Mouse (Mus musculus): ENCODE measurements at regions not wholly inside any gene's neighbourhood (a gene's known extent, or its start where the extent isn't known, plus 50 kb on each side); places are given as distances from the start of the nearest gene placed in this dataset.
"Not testable (repeated sequence)": the region's sequence is repeated elsewhere in the genome, so short reads cannot be mapped to it uniquely, and the experiment has no call there.

DNA sequence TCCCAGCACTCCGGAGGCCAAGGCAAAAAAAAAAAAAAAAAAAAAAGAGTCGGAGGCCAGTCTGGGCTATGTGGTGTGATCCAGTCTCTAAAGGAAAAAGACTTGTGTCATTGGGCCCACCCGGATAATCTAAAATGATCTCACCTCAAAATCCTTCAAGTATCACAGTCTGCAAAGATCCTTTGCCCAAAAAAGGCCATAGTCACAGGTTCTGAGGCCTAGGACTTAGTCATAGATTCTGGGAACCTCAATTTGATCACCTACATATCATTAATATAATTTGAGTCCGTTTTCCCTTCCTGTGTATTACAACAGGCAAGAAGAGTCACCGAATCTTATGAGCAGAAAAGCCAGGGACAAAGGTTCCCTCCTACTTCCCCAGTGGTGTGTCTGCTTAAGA, 98.3 kb upstream of the Rad23b start:
- Histone ChIP-seq H3K9me3 (no peaks in the 10 kb centered on the region), H3K4me1 (peaks cover 38% of the 10 kb centered on the region), H3K27ac (no peak overlapping the region), H3K27me3 (ENCODE audit: poor library complexity, severe bottlenecking) (peaks cover 6% of the 10 kb centered on the region; the same call in 1 of the 2 replicates), H3K36me3 (replicated peaks) (no peaks in the 10 kb centered on the region), H3K4me3 (no peak overlapping the region)
- 86% methylated on average over 5 of the region's 5 CpGs for WGBS
- no peak for DNase-seq (ENCODE audit: extremely low spot score, low spot score)

DNA sequence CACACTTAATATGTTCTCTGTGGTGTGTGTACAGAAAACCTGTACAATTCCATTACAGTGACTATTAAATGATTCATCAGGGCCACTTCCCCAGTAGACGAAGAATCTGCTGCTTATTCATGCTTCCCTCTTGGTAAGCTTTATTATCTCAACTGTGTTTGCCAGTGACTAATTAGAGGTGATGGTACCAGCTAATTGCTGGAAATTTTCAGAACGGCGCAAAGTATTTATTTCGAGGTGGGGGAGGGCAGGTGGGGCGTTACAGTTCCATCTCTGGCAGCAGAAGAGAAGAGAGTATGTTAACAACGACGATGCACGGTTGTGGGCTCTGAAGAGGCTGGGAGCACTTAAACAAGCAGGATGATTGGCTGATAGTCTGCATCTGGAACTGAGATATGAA, 96.1 kb upstream of the Rad23b start:
- WGBS = 90% methylated on average over 8 of the region's 8 CpGs
- no peaks in the 10 kb centered on the region for H3K9me3 ChIP-seq
- no peak overlapping the region for H3K27ac ChIP-seq
- H3K27me3 ChIP-seq (ENCODE audit: poor library complexity, severe bottlenecking) = peaks cover 6% of the 10 kb centered on the region; the same call in 1 of the 2 replicates
- no peak overlapping the region for H3K4me3 ChIP-seq
- no peaks in the 10 kb centered on the region for H3K36me3 ChIP-seq (replicated peaks)
- H3K4me1 ChIP-seq = peaks cover 24% of the 10 kb centered on the region
- DNase-seq (ENCODE audit: extremely low spot score, low spot score) = no peak

DNA sequence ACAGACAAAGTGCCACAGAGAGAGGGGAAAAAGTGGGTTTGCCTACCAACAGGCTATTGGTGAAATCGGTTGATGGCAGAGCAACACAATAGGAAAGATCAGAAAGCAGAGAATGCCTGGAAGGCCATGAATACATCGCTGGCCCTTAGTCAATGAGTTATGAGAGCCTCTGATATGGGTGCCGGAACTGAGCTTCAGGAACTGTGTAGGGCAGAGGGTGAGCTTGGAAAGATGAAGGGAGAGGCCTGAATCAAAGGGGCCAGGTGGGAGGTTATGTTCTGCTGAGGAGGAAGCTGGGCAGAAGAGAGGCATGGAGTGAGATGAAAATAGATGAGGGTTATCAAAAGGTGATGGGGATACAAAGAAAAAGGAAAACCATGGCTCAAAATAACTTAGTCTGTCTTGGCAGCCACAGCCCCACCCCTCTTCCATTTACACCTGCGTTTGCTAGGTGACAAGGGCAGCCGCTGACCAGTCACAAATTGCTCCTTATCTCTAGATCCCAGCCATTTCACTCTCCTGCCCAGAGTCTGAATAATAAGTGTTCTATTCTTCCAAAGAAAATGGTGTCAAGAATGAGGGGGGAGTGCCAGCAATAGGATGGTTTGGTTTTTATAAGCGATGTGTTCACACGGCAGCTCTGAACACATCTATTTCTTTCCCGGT, 77.7 kb upstream of the Rad23b start:
- peaks cover 10% of the 10 kb centered on the region for H3K4me1 ChIP-seq
- H3K27ac ChIP-seq = no peak overlapping the region
- no peak for DNase-seq (ENCODE audit: extremely low spot score, low spot score)
- peaks cover 20% of the 10 kb centered on the region for H3K27me3 ChIP-seq (ENCODE audit: poor library complexity, severe bottlenecking)
- H3K36me3 ChIP-seq (replicated peaks) = no peaks in the 10 kb centered on the region
- 86% methylated on average over 8 of the region's 8 CpGs for WGBS
- H3K4me3 ChIP-seq = no peak overlapping the region
- no peaks in the 10 kb centered on the region for H3K9me3 ChIP-seq

DNA sequence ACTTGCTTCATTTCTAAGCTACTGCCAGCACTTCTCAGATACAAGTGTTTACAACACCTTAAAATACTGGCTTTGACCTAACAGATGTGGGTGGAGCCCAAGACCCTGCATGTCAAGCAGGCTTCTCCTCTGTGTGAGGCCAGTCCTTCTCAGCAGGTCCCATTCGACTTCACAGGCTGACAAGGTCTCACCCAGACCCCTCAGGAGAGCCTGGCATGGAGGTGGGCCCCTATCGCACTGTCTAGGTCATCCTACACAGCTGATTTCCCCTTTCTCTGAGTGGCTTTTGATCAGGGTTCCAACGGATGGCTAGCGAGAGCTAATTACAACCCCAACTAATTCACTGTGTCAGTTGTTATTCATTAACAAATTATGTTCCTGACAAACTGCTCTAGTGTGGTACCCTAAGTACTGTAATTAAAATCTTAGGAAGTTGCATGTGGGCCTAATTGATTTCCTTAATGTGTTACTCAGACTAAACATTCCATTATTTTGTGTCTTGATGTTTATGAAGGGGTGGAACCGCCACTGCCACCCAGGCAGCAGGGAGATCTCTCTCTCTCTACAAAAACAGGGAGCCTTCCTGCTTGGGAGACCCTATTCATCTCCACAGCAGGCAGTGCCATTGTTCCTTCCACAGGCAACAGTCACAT, 73.4 kb upstream of the Rad23b start:
- no peak overlapping the region for H3K4me3 ChIP-seq
- peaks cover 14% of the 10 kb centered on the region for H3K4me1 ChIP-seq
- H3K27me3 ChIP-seq (ENCODE audit: poor library complexity, severe bottlenecking) = peaks cover 37% of the 10 kb centered on the region
- no peaks in the 10 kb centered on the region for H3K36me3 ChIP-seq (replicated peaks)
- H3K9me3 ChIP-seq = no peaks in the 10 kb centered on the region
- no peak for DNase-seq (ENCODE audit: extremely low spot score, low spot score)
- WGBS = 12% methylated on average over 5 of the region's 5 CpGs
- H3K27ac ChIP-seq = no peak overlapping the region

DNA sequence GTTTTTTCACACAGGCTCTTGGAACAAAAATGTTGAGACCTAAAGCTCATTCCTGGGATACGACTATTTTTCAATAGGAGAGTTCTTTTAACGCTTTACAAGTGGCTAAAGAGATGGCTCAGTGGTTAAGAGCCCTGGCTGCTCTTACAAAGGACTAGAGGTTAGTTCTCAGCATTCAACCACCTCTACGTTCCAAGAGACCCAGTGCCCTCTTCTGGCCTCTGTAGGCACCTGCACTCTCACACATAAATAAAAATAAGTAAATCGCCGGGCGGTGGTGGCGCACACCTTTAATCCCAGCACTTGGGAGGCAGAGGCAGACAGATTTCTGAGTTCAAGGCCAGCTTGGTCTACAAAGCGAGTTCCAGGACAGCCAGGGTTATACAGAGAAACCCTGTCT, 70.5 kb upstream of the Rad23b start:
- not testable (repeated sequence) for DNase-seq (ENCODE audit: extremely low spot score, low spot score); H3K9me3 ChIP-seq; H3K36me3 ChIP-seq (replicated peaks); H3K27ac ChIP-seq; H3K4me3 ChIP-seq
- Histone ChIP-seq H3K27me3 (ENCODE audit: poor library complexity, severe bottlenecking) (peaks cover 30% of the 10 kb centered on the region), H3K4me1 (peaks cover 14% of the 10 kb centered on the region)
- 90% methylated on average over 8 of the region's 8 CpGs for WGBS

DNA sequence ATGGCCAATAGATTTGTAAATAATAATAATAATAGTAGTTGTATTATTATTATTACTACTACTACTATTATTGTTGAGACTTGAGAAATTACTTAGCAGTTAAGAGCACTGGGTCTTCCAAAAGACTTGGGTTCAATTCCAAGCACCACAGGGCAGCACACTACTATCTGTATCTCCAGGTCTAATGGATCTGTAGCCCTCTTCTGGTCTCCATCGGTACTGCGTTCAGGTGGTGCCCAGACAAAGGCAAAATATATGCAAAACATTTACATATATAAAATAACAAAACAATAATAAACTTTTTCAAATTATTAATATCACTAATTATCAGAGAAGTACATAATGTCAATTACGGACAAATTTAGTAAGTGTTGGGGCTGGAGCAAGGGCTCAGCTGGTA, 69.1 kb upstream of the Rad23b start:
- Histone ChIP-seq H3K9me3 (no peaks in the 10 kb centered on the region), H3K36me3 (replicated peaks) (no peaks in the 10 kb centered on the region), H3K27me3 (ENCODE audit: poor library complexity, severe bottlenecking) (peaks cover 18% of the 10 kb centered on the region), H3K4me3 (no peak overlapping the region), H3K4me1 (peaks cover 14% of the 10 kb centered on the region), H3K27ac (no peak overlapping the region)
- no peak for DNase-seq (ENCODE audit: extremely low spot score, low spot score)
- WGBS = 85% methylated on average over 3 of the region's 3 CpGs

DNA sequence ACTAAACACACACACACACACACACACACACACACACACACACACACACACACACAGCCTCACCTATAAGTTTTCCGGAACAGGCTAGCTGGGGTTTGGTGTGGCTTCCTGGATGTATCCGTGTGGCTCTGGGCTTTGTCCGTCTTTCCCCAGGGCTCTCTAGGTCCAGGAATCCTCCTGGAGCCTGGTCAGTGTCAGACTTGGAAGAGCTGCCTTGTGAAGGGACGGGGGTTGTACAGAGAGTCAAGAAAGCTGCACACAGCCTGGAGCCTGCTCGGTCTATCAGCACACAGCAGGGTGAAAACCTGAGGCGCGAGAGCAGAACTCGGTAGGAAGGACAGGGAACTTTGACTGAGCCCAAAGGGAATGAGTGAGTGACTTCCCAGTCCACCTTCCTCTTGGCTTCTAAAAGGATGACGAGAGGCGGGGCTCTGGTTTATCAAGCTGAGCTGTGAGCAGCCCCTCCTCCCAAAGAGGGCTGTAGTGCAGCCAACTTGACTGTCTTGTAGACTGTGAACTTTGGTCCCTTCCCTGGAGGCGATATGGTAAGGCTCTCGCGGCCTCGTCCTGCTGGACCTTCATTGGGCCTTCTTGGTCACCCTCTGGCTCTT, 68.3 kb upstream of the Rad23b start:
- 76% methylated on average over 14 of the region's 14 CpGs for WGBS
- Histone ChIP-seq H3K36me3 (replicated peaks) (no peaks in the 10 kb centered on the region), H3K4me1 (peaks cover 9% of the 10 kb centered on the region), H3K27me3 (ENCODE audit: poor library complexity, severe bottlenecking) (peaks cover 18% of the 10 kb centered on the region), H3K9me3 (no peaks in the 10 kb centered on the region), H3K4me3 (no peak overlapping the region), H3K27ac (no peak overlapping the region)
- DNase-seq (ENCODE audit: extremely low spot score, low spot score) = no peak

DNA sequence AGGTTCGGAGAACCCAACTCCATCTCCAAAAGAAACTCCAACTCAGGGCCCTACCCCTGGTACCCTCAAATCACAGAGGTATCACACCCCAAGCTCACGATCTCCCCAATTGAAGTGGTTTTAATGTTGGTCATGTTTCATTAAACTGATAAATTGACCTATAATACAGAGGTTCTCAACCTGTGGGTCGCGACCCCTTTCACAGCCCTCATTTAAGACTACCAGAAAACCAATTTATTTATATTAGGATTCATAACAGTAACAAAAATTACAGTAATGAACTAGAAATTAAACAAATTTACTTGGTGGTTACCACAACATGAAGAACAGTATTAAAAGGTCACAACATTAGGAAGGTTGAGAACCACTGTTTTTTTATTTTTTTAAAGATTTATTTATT, 67.4 kb upstream of the Rad23b start:
- WGBS = 92% methylated on average over 4 of the region's 4 CpGs
- Histone ChIP-seq H3K4me1 (peaks cover under 1% of the 10 kb centered on the region), H3K27me3 (ENCODE audit: poor library complexity, severe bottlenecking) (peaks cover 13% of the 10 kb centered on the region), H3K9me3 (no peaks in the 10 kb centered on the region), H3K27ac (no peak overlapping the region), H3K4me3 (no peak overlapping the region), H3K36me3 (replicated peaks) (no peaks in the 10 kb centered on the region)
- no peak for DNase-seq (ENCODE audit: extremely low spot score, low spot score)

DNA sequence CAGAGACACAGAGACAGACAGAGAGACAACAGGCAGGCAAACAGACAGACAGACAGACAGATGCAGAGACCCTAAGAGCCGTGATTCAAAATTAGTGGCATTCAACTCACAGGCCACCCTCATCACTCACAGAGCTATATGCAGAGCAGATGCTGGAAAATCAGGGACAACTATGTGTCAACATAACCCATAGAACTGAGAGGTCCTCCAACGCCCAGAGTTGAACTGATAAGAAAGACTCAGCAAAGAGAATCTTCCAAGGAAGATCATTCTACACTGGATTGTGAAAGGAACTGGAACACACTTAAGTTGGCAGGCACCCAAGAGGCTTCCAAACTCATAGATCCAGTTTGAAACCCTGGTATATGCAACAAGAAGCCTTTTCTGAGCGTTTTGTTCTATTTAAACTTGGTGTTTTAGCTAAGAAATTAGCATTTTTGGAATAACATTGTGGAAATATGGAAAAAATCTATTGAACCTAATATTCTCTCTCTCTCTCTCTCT, 65.1 kb upstream of the Rad23b start:
- Histone ChIP-seq H3K9me3 (no peaks in the 10 kb centered on the region), H3K27me3 (ENCODE audit: poor library complexity, severe bottlenecking) (no peaks in the 10 kb centered on the region), H3K36me3 (replicated peaks) (no peaks in the 10 kb centered on the region), H3K27ac (no peak overlapping the region), H3K4me1 (peaks cover 6% of the 10 kb centered on the region), H3K4me3 (no peak overlapping the region)
- DNase-seq (ENCODE audit: extremely low spot score, low spot score) = no peak
- WGBS = 83% methylated on average over 3 of the region's 3 CpGs

DNA sequence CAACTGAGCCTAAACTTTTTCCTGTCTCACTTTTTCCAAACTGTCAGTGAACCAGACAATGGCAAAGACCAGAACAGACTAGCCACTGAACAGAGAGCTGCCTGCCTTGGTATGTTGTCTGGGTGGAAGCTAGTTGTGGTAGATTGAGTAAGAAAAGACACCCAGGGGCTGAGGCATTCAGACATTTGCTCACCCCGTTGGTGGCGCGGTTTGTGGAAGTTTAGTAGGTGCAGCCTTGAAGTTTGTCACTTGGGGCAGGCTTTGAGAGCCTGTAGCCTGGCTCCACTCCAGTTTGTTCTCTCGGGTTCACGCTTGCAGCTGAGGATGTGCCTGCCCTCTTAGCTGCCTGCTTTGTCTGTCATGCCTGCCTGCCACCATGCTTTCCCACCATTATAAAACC, 64.2 kb upstream of the Rad23b start:
- H3K36me3 ChIP-seq (replicated peaks) = no peaks in the 10 kb centered on the region
- no peak overlapping the region for H3K4me3 ChIP-seq
- H3K4me1 ChIP-seq = peaks cover 6% of the 10 kb centered on the region
- WGBS = 62% methylated on average over 5 of the region's 5 CpGs
- no peak overlapping the region for H3K27ac ChIP-seq
- no peaks in the 10 kb centered on the region for H3K9me3 ChIP-seq
- H3K27me3 ChIP-seq (ENCODE audit: poor library complexity, severe bottlenecking) = no peaks in the 10 kb centered on the region
- no peak for DNase-seq (ENCODE audit: extremely low spot score, low spot score)

DNA sequence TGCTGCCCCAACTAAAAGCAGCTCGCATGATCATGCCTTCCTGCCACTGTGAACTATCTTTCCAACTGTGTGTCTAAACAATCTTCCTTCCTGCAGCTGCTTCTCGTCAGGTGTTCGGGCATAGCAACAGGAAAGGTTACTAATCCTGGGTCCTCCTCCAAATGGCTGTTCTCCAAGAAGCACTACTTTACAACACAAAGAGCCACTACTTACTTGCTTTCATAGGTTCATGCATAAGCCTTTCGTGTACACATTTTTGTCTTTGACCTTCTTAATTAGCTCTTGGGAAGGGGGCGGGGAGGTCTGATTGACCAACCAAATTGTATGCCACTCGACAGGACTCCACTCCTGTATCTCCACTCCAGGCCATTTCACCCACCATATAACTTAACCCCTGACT, 61.4 kb upstream of the Rad23b start:
- no peak for DNase-seq (ENCODE audit: extremely low spot score, low spot score)
- no peaks in the 10 kb centered on the region for H3K27me3 ChIP-seq (ENCODE audit: poor library complexity, severe bottlenecking)
- H3K4me3 ChIP-seq = no peak overlapping the region
- no peak overlapping the region for H3K27ac ChIP-seq
- peaks cover 16% of the 10 kb centered on the region for H3K4me1 ChIP-seq
- H3K36me3 ChIP-seq (replicated peaks) = no peaks in the 10 kb centered on the region
- no peaks in the 10 kb centered on the region for H3K9me3 ChIP-seq
- WGBS = 73% methylated on average over 6 of the region's 6 CpGs

DNA sequence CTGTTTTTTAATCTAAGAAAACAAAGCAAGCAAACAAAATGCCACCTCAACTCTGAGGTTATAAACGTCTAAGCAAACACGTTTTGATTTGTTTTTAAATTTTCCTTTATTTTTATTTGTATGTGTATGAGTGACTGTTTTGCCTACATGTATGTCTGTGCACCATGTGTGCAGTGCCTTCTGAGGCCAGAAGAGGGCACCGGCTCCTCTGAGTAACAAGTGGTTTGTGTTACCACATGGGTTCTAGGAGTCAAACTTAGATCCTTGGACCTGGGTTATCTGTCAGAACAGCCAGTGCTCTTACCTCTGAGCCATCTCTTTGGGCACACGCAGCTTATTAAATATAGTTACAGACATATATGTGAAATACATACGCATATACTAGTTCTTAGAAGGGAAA, 57.6 kb upstream of the Rad23b start:
- Histone ChIP-seq H3K27me3 (ENCODE audit: poor library complexity, severe bottlenecking) (no peaks in the 10 kb centered on the region), H3K36me3 (replicated peaks) (no peaks in the 10 kb centered on the region), H3K4me3 (no peak overlapping the region), H3K4me1 (peaks cover 40% of the 10 kb centered on the region), H3K27ac (no peak overlapping the region), H3K9me3 (no peaks in the 10 kb centered on the region)
- 87% methylated on average over 5 of the region's 5 CpGs for WGBS
- no peak for DNase-seq (ENCODE audit: extremely low spot score, low spot score)

DNA sequence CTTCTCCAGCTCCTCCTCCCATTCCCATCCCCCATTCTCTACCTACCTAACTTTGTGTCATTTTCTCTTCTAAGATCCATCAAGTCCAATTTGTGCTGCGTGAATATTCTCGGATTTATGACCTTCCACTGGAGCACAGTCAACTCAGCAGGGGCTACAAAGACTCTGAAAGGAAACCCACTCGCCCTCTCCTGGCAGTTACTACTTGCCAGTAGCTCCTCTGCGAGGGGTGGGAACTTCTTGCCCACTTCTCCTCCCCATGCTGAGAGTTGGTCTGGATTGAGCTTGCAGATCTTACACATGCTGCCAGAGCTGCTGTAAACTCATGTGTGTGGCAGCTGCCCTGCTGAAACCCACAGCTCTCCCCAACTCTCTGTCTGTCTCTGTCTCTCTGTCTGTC, 57.1 kb upstream of the Rad23b start:
- Histone ChIP-seq H3K9me3 (no peaks in the 10 kb centered on the region), H3K36me3 (replicated peaks) (no peaks in the 10 kb centered on the region), H3K27me3 (ENCODE audit: poor library complexity, severe bottlenecking) (no peaks in the 10 kb centered on the region), H3K27ac (peak overlapping the region; percentile 88), H3K4me1 (peaks cover 40% of the 10 kb centered on the region), H3K4me3 (no peak overlapping the region)
- WGBS = 35% methylated on average over 4 of the region's 4 CpGs
- no peak for DNase-seq (ENCODE audit: extremely low spot score, low spot score)
